Mouse (Mus musculus) bone marrow macrophage, adult 2 months (primary cell): Measurements from ENCODE around the gene Slc39a11.
A peak's percentile ranks its signal among the peaks of the same experiment; 100 is the strongest.

Experiments
- CTCF ChIP-seq: IDR thresholded peaks from 2 replicates; pipeline ENCODE4 v1.5.1; 2012; ENCODE audit warnings: low read depth, mild to moderate bottlenecking, low read length, moderate library complexity
- POLR2A ChIP-seq: IDR thresholded peaks from 2 replicates; pipeline ENCODE4 v1.6.1; 2012; ENCODE audit warnings: mild to moderate bottlenecking, low read depth, low read length, borderline replicate concordance

DNA sequence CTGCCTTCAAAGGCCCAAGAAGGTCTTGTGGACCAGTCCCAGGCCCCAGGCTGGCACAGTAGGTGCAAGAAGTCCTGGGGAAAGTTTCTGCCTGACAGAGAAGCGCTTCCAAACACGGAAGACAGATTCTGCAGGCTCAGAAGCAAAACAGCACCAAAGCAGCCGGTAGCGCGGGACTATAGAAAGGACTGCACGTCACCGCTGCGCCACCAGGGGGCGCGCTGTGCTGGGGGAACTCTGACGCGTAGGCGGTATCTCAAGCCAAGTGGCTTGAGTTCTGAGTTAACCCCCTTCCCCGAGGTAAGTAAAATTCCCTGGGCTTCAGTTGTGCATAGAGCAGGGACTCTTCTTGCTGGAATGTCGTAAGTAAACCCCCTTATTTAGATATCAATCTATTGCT is 1.7 kb downstream of the Slc39a11 start:
- TF ChIP-seq CTCF (peak; percentile 93), POLR2A (no peak)
